Mouse (Mus musculus): ENCODE measurements around the gene Scn2a. TPM values are rescaled to one million over a fixed set of nuclear protein-coding genes. Genes with fewer than 3 reads are reported as not detected.

The Scn2a gene
- polyA plus RNA-seq, 1 experiment from 2014 or later = 2.7 TPM

DNA sequence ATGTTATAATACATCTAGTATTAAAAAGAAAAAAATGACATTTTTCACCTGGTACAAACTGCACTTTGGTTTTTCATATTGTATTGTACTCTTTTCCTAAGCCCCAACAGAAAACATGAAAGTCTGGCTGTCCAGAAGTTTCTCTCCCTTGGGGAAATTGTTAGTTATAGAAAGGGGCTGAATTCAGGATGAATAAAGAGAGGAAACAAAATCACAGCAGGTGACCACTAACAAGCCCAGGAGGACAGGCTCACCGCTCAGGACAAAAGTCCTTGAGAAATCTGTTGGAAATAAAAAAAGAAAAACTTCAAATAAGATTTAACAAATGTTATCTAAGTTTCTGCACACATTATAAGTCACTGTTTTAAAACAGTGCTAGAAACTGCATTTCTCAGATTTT, 43.9 kb downstream of the Scn2a start:
- CTCF ChIA-PET = no interaction called here
- peaks cover 44% of the 10 kb centered on the region for H3K27me3 ChIP-seq
- ATAC-seq (no peak), DNase-seq (ENCODE audit: low read depth, low spot score) (no peak)
- in situ Hi-C loops (cut with MboI; ENCODE audit: low pct_unique_long_range_greater_than_20kb) = no loop called here
- POLR2A ChIA-PET = no interaction called here
- TF ChIP-seq CTCF (IDR thresholded peaks at IDR 0.05) = no peak

- no peak for TF ChIP-seq CTCF (IDR thresholded peaks at IDR 0.05)
- CTCF ChIA-PET = no interaction called here
- ATAC-seq (no peak), DNase-seq (ENCODE audit: low read depth, low spot score) (no peak)
- peaks cover 38% of the 10 kb centered on the region for H3K27me3 ChIP-seq
- in situ Hi-C loops (cut with MboI; ENCODE audit: low pct_unique_long_range_greater_than_20kb) = no loop called here
- POLR2A ChIA-PET = no interaction called here
Observed at GRCm38 (mm10) chr2:65665180-65665579, 44.6 kb downstream of the Scn2a start.

DNA sequence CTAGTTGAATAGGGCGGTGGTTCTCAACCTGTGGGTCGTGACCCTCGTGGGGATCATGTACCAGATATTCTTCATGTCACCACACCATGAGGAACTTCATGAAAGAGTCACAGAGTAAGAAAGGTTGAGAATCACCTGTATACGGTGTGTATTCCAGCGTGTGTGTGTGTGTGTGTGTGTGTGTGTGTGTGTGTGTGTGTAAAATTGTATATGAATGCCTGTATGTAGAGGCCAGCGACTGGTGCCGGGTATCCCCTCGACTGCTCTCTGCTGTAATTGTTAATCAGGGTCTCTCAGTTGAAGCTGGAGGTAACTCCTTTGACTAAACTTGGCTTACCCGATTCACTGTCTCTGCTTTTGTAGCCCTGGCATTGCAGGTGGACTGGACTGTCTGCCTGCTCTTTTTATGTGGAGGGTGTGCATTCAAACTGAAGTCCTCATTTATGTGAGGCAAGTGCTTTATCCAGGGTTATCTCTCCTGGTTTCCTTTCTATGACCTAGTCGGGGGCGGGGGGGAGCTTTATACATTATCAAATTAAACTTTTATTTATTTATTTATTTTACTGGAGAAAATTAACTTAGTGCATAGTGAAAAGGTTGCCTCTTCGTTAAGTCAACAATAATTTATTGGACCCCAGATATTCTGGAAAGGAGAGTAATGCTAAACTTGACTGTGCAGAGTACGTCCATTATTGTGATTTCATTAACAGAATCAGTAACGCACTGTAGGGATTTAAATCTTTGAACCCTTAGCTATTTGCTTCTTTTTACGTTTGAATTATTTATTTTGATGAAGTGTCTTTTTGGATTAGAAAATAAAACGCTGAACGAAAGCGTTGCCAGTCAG, 47.2 kb downstream of the Scn2a start:
- ChIA-PET CTCF (interaction anchor here (1.0 to 1.1 kb wide), 2 partner anchors 10 to 256 kb away, joined by 3 to 5 read pairs; no protein-coding TSS in a partner anchor), POLR2A (no interaction called here)
- H3K27me3 ChIP-seq = peaks cover 20% of the 10 kb centered on the region
- in situ Hi-C loops (cut with MboI; ENCODE audit: low pct_unique_long_range_greater_than_20kb) = no loop called here
- peak; percentile 19 for ATAC-seq
- no peak for DNase-seq (ENCODE audit: low read depth, low spot score)
- no peak for TF ChIP-seq CTCF (IDR thresholded peaks at IDR 0.05)

- ATAC-seq = peak; percentile 100
- TF ChIP-seq CTCF (IDR thresholded peaks at IDR 0.05) = peak; percentile 78
- CTCF ChIA-PET = interaction anchor here (1.0 to 1.1 kb wide), 2 partner anchors 11 to 257 kb away, joined by 3 to 5 read pairs; no protein-coding TSS in a partner anchor
- DNase-seq (ENCODE audit: low read depth, low spot score) = peak; percentile 61
- H3K27me3 ChIP-seq = peaks cover 15% of the 10 kb centered on the region
- in situ Hi-C loops (cut with MboI; ENCODE audit: low pct_unique_long_range_greater_than_20kb) = no loop called here
- POLR2A ChIA-PET = no interaction called here
Observed at GRCm38 (mm10) chr2:65668437-65669135, 48.0 kb downstream of the Scn2a start.

- TF ChIP-seq CTCF (IDR thresholded peaks at IDR 0.05) = no peak
- no peak for ATAC-seq
- DNase-seq (ENCODE audit: low read depth, low spot score) = no peak
- peaks cover 9% of the 10 kb centered on the region for H3K27me3 ChIP-seq
- POLR2A ChIA-PET = no interaction called here
- CTCF ChIA-PET = no interaction called here
- in situ Hi-C loops (cut with MboI; ENCODE audit: low pct_unique_long_range_greater_than_20kb) = no loop called here
Observed at GRCm38 (mm10) chr2:65669561-65669960, 49.0 kb downstream of the Scn2a start.

GRCm38 (mm10) chr2:65670153-65670817, 49.7 kb downstream of the Scn2a start:
- DNase-seq (ENCODE audit: low read depth, low spot score) = no peak
- in situ Hi-C loops (cut with MboI; ENCODE audit: low pct_unique_long_range_greater_than_20kb) = no loop called here
- peaks cover 9% of the 10 kb centered on the region for H3K27me3 ChIP-seq
- no peak for ATAC-seq
- no peak for TF ChIP-seq CTCF (IDR thresholded peaks at IDR 0.05)
- CTCF ChIA-PET = no interaction called here
- POLR2A ChIA-PET = no interaction called here

GRCm38 (mm10) chr2:65679621-65680020, 59.0 kb downstream of the Scn2a start:
- no peak for DNase-seq (ENCODE audit: low read depth, low spot score)
- ChIA-PET CTCF (no interaction called here), POLR2A (no interaction called here)
- no peaks in the 10 kb centered on the region for H3K27me3 ChIP-seq
- in situ Hi-C loops (cut with MboI; ENCODE audit: low pct_unique_long_range_greater_than_20kb) = no loop called here
- no peak for ATAC-seq
- TF ChIP-seq CTCF (IDR thresholded peaks at IDR 0.05) = no peak

GRCm38 (mm10) chr2:65685151-65685550, 64.6 kb downstream of the Scn2a start:
- no peaks in the 10 kb centered on the region for H3K27me3 ChIP-seq
- DNase-seq (ENCODE audit: low read depth, low spot score) (no peak), ATAC-seq (no peak)
- CTCF ChIA-PET = no interaction called here
- TF ChIP-seq CTCF (IDR thresholded peaks at IDR 0.05) = no peak
- in situ Hi-C loops (cut with MboI; ENCODE audit: low pct_unique_long_range_greater_than_20kb) = no loop called here
- POLR2A ChIA-PET = no interaction called here

DNA sequence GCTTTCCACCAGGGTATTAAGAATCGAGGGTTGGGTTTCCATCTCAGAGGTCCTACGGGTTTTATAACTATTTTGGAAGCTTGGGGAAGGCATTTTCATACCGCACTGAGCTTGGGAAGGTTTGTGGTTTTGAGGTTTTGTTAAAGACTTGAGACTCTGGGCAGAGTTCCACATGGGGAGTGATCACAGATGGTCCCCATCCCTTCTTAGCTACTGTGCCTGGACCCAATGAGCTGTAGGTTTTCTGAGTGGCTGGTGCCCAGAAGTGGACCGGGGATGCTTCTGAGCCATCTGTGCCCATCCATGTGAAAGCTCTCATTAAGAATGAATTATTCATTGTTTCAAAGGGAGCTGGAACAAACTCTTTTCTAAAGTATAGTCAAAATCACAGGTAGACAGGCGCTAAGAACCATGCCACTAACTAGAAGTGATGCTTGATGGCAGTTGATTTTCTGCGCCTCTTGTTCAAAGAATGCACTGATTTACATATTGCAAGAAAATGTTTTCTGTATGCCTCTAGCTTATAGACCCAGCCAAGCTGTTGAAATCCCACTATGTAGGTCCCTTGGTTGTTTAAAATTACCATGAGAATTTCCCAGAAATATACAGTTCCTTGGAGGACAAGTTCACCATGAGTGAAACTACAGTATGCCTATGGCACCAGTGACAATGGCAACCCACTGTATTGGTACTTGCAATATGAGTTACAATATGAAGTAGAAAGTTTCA, 70.0 kb downstream of the Scn2a start:
- CTCF ChIA-PET = interaction anchor here (0.9 kb wide), 1 partner anchor 10 kb away, joined by 3 read pairs; no protein-coding TSS in a partner anchor
- POLR2A ChIA-PET = no interaction called here
- ATAC-seq = no peak
- H3K27me3 ChIP-seq = no peaks in the 10 kb centered on the region
- DNase-seq (ENCODE audit: low read depth, low spot score) = no peak
- in situ Hi-C loops (cut with MboI; ENCODE audit: low pct_unique_long_range_greater_than_20kb) = no loop called here
- no peak for TF ChIP-seq CTCF (IDR thresholded peaks at IDR 0.05)

DNA sequence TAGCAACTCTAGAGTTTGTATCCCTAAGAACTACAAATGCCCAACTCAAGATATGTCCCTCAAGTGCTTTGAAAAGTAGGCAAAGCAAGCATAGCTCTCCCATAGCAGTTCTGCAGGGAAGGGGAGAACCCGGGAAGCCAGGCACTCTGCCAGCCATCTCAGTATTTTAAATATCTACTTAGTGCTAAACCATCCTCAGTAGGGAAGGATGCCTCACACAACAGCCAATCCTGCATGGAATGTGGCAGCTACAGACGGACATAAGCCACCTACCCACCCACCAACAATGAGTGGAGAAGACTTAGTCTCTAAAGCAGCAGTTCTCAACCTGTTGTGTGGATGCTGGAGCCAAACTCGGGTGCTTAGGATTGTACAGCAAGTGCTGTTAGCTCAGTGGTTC, 73.9 kb downstream of the Scn2a start:
- TF ChIP-seq CTCF (IDR thresholded peaks at IDR 0.05) = no peak
- H3K27me3 ChIP-seq = no peaks in the 10 kb centered on the region
- POLR2A ChIA-PET = no interaction called here
- no peak for DNase-seq (ENCODE audit: low read depth, low spot score)
- ATAC-seq = no peak
- in situ Hi-C loops (cut with MboI; ENCODE audit: low pct_unique_long_range_greater_than_20kb) = no loop called here
- CTCF ChIA-PET = no interaction called here

Data from Patski (cell line).